Mouse (Mus musculus) adipocyte (in vitro differentiated cells): ENCODE results near the gene Esrrg.

Source experiments
- DNase-seq: peaks from one replicate; pipeline ENCODE4 v3.0.0-alpha.2; 2016; ENCODE audit warnings: low spot score

The Esrrg gene

GRCm38 (mm10) chr1:187707176-187707575 is 98.6 kb downstream of the Esrrg start:
- DNase-seq = no peak

GRCm38 (mm10) chr1:187710434-187710948 is 101.9 kb downstream of the Esrrg start:
- no peak for DNase-seq

GRCm38 (mm10) chr1:187721035-187721434 is 112.4 kb downstream of the Esrrg start:
- DNase-seq = no peak

GRCm38 (mm10) chr1:187722016-187722415 is 113.4 kb downstream of the Esrrg start:
- no peak for DNase-seq

GRCm38 (mm10) chr1:187724651-187725050 is 116.1 kb downstream of the Esrrg start:
- no peak for DNase-seq

GRCm38 (mm10) chr1:187725351-187725750 is 116.8 kb downstream of the Esrrg start:
- no peak for DNase-seq

- no peak for DNase-seq
Observed at GRCm38 (mm10) chr1:187731171-187731570, 122.6 kb downstream of the Esrrg start.

- DNase-seq = no peak
Observed at GRCm38 (mm10) chr1:187736507-187736906, 127.9 kb downstream of the Esrrg start.

GRCm38 (mm10) chr1:187737296-187737695 is 128.7 kb downstream of the Esrrg start:
- DNase-seq = no peak

GRCm38 (mm10) chr1:187740531-187740930 is 131.9 kb downstream of the Esrrg start:
- DNase-seq = no peak

- DNase-seq = no peak
Observed at GRCm38 (mm10) chr1:187741306-187741705, 132.7 kb downstream of the Esrrg start.

GRCm38 (mm10) chr1:187742071-187742470 is 133.5 kb downstream of the Esrrg start:
- DNase-seq = no peak

GRCm38 (mm10) chr1:187749294-187749693 is 140.7 kb downstream of the Esrrg start:
- DNase-seq = no peak

GRCm38 (mm10) chr1:187749931-187750330 is 141.3 kb downstream of the Esrrg start:
- DNase-seq = no peak

GRCm38 (mm10) chr1:187755528-187755927 is 146.9 kb downstream of the Esrrg start:
- no peak for DNase-seq

GRCm38 (mm10) chr1:187757981-187758380 is 149.4 kb downstream of the Esrrg start:
- DNase-seq = no peak

GRCm38 (mm10) chr1:187758546-187758945 is 150.0 kb downstream of the Esrrg start:
- DNase-seq = no peak

- DNase-seq = no peak
Observed at GRCm38 (mm10) chr1:187759536-187759935, 150.9 kb downstream of the Esrrg start.

GRCm38 (mm10) chr1:187762641-187763450 is 154.3 kb downstream of the Esrrg start:
- DNase-seq = no peak

GRCm38 (mm10) chr1:187763451-187763755 is 154.8 kb downstream of the Esrrg start:
- no peak for DNase-seq

- DNase-seq = no peak
Observed at GRCm38 (mm10) chr1:187763821-187764220, 155.2 kb downstream of the Esrrg start.

- DNase-seq = no peak
Observed at GRCm38 (mm10) chr1:187765577-187765976, 157.0 kb downstream of the Esrrg start.

- no peak for DNase-seq
Observed at GRCm38 (mm10) chr1:187767355-187767754, 158.8 kb downstream of the Esrrg start.

GRCm38 (mm10) chr1:187770234-187770633 is 161.6 kb downstream of the Esrrg start:
- DNase-seq = no peak
